In the genomic region with DNA sequence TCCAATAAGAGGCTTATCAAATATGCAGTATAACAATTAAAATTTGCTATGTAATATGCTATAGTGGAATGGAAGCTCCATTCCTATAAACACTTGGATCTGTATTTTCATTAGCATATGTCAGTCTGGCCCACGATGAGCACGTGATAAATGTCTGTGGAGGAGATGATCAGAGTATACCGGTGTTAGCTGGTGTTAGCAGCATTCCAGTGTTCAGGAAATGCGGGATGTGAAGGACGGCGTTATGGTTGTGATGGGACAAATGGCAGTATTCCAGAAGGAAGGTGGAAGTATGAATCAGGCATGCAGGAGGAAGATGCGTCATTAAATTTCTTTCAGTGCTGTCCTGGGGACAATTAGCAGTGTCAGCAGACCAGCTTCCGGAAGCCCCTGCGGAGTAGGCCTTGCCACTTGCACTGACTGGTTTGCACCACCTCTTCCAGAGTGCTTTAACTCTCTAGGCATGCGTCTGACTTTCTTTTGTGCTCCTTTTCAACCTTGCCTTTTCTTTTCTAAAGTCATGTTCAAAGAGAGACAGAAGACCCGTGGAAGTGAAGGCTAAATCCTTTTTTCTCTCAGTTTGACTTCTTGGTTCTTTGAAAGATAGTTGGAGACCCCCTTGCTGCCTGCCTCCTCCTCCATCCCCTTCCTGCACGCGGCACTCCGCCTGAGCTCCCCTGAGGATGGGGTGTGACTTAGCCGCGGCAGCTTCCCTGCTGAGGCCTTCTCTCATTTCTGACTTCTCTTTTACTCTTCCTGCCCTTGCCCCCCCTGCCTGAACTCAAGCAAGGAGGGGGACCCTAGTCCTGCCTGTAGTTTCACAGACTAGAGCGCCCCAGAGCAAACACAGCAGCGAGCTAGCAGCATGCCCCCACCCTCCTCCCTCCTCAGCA, we compare ENCODE assay signal across 7 mouse cellular contexts.
DNase-seq lines count a peak whose midpoint lies in the region; ATAC-seq lines count a peak whose summit lies in the region.

No protein-coding gene starts in this region.

- no peak overlapping the region for H3K27ac ChIP-seq in forebrain, embryonic 11.5 days (ENCODE audit: low read depth, low read length)
- no peak overlapping the region for H3K27ac ChIP-seq in midbrain, embryonic 14.5 days (replicated peaks; ENCODE audit: low read depth, low read length)

- H3K4me2 ChIP-seq in forebrain, embryonic 11.5 days (ENCODE audit: low read depth, low read length, severe bottlenecking) = no peak overlapping the region
- peak overlapping the region; percentile 44 for H3K4me2 ChIP-seq in midbrain, embryonic 14.5 days (ENCODE audit: low read length)

- peak; percentile 71 for ATAC-seq in forebrain, embryonic 11.5 days (replicated peaks; ENCODE audit: low FRiP score)
- peak; percentile 69 for ATAC-seq in midbrain, embryonic 14.5 days (ENCODE audit: low FRiP score, low TSS enrichment)

- peak; percentile 5 for DNase-seq in CD4-positive, CD25-positive, alpha-beta regulatory T cell, adult 2 months (ENCODE audit: low read depth, low spot score)
- peak; percentile 67 for DNase-seq in ES-CJ7 (ENCODE audit: low read depth, low spot score)
- peak; percentile 51 for DNase-seq in forebrain, embryonic 11.5 days (ENCODE audit: low spot score)
- DNase-seq in kidney, postnatal 14 days = peak; percentile 10
- peak; percentile 49 for DNase-seq in midbrain, embryonic 14.5 days
- DNase-seq in thymus, postnatal 4 days = peak; percentile 21
- DNase-seq in urinary bladder, postnatal 10 days (ENCODE audit: low spot score) = no peak

- H3K9me3 ChIP-seq in forebrain, embryonic 11.5 days (ENCODE audit: control insufficient read depth, low read length) = no peaks in the 10 kb centered on the region
- H3K9me3 ChIP-seq in midbrain, embryonic 14.5 days (ENCODE audit: control insufficient read depth, low read length) = no peaks in the 10 kb centered on the region

- peaks cover 4% of the 10 kb centered on the region for H3K4me1 ChIP-seq in forebrain, embryonic 11.5 days (replicated peaks; ENCODE audit: control insufficient read depth, insufficient read depth, low read length)
- peaks cover 7% of the 10 kb centered on the region for H3K4me1 ChIP-seq in midbrain, embryonic 14.5 days (ENCODE audit: control insufficient read depth, insufficient read depth, low read length)

- 25% methylated on average over 18 of the region's 18 CpGs for WGBS in forebrain, embryonic 11.5 days
- 12% methylated on average over 18 of the region's 18 CpGs for WGBS in midbrain, embryonic 14.5 days

- peak overlapping the region; percentile 37 for H3K9ac ChIP-seq in forebrain, embryonic 11.5 days (ENCODE audit: low read length)
- no peak overlapping the region for H3K9ac ChIP-seq in midbrain, embryonic 14.5 days (replicated peaks; ENCODE audit: low read length)

- H3K36me3 ChIP-seq in forebrain, embryonic 11.5 days (ENCODE audit: control insufficient read depth, insufficient read depth, low read length) = no peaks in the 10 kb centered on the region
- no peaks in the 10 kb centered on the region for H3K36me3 ChIP-seq in midbrain, embryonic 14.5 days (ENCODE audit: control insufficient read depth, insufficient read depth, low read length)

- no peak overlapping the region for H3K4me3 ChIP-seq in forebrain, embryonic 11.5 days (ENCODE audit: low read depth, low read length)
- no peak overlapping the region for H3K4me3 ChIP-seq in midbrain, embryonic 14.5 days (replicated peaks; ENCODE audit: low read depth, low read length)

- no peaks in the 10 kb centered on the region for H3K27me3 ChIP-seq in forebrain, embryonic 11.5 days (ENCODE audit: control insufficient read depth, insufficient read depth, low read length)
- no peaks in the 10 kb centered on the region for H3K27me3 ChIP-seq in midbrain, embryonic 14.5 days (ENCODE audit: control insufficient read depth, insufficient read depth, low read length)
